Comparison of ENCODE assay signal across 8 mouse cellular contexts in the genomic region with DNA sequence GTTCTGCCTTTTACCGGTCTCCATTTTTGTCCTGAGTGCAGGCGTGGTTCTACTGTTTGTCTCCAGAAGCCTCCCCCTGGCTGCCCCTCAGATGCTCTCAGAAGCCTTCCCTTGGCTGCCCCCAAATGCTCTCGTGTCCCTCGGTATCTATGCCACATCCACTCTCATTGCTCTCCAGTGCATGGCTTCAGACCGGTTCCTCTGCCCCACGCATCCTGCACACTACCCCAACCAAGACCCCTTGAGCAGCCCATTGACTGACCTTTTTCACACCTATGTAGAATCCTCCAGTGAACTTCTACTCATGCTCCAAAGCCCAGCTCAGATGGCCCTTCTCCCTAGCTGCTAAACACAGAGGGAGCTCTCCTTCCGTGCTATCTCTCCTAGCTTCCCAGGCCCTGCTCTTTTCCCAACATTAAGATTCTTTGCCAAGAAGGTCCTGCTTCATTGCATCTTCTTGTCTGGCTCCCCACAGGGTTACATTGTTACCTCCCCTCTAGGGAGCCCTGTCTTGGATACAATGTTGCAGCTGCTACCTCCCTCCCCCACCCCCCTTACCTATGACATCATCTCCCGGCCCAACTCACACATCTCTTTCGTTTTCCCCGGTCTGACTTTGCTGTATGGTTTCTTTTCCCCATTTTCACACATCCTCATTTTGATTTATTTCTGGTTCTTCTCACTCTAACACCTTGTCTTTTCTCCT. TPM values are rescaled to one million over a fixed set of nuclear protein-coding genes. Genes with fewer than 3 reads are reported as not detected.
DNase-seq lines count a peak whose midpoint lies in the region; ATAC-seq lines count a peak whose summit lies in the region.

No protein-coding gene starts in this region.

- H3K9me3 ChIP-seq in forebrain, embryonic 14.5 days (replicated peaks; ENCODE audit: control insufficient read depth, low read length) = no peaks in the 10 kb centered on the region
- no peaks in the 10 kb centered on the region for H3K9me3 ChIP-seq in intestine, embryonic 15.5 days

- no peak overlapping the region for H3K4me2 ChIP-seq in forebrain, embryonic 14.5 days (ENCODE audit: low read length)
- peak overlapping the region; percentile 19; the same call in 1 of the 2 replicates for H3K4me2 ChIP-seq in intestine, embryonic 15.5 days (replicated peaks)

- no peak overlapping the region for H3K27ac ChIP-seq in forebrain, embryonic 14.5 days (ENCODE audit: low read depth, low read length)
- peak overlapping the region; percentile 17; the same call in 1 of the 2 replicates for H3K27ac ChIP-seq in intestine, embryonic 15.5 days

- peak; percentile 31 for DNase-seq in adrenal gland, adult 8-10 months
- no peak for DNase-seq in adrenal gland, postnatal 10 days
- peak; percentile 39 for DNase-seq in 416B (ENCODE audit: low read depth)
- DNase-seq in forebrain, embryonic 14.5 days (ENCODE audit: low spot score) = peak; percentile 67
- DNase-seq in layer of hippocampus, postnatal 25 days (ENCODE audit: extremely low spot score in 1 of 2, low spot score in 1 of 2) = no peak
- no peak for DNase-seq in right cerebral cortex, adult 2 months (ENCODE audit: low spot score in 2 of 2)

- no peak overlapping the region for H3K9ac ChIP-seq in forebrain, embryonic 14.5 days (ENCODE audit: low read length)
- no peak overlapping the region for H3K9ac ChIP-seq in intestine, embryonic 15.5 days

- peaks cover 49% of the 10 kb centered on the region for H3K4me1 ChIP-seq in forebrain, embryonic 14.5 days (ENCODE audit: control insufficient read depth, insufficient read depth, low read length)
- H3K4me1 ChIP-seq in intestine, embryonic 15.5 days (replicated peaks) = peaks cover 49% of the 10 kb centered on the region

- no peaks in the 10 kb centered on the region for H3K36me3 ChIP-seq in forebrain, embryonic 14.5 days (ENCODE audit: control insufficient read depth, insufficient read depth, low read length)
- H3K36me3 ChIP-seq in intestine, embryonic 15.5 days = no peaks in the 10 kb centered on the region

- 50% methylated on average over 10 of the region's 10 CpGs for WGBS in forebrain, embryonic 14.5 days
- 55% methylated on average over 10 of the region's 10 CpGs for WGBS in intestine, embryonic 15.5 days

- no peak overlapping the region for H3K4me3 ChIP-seq in forebrain, embryonic 14.5 days (ENCODE audit: low read depth, low read length)
- H3K4me3 ChIP-seq in intestine, embryonic 15.5 days (replicated peaks) = no peak overlapping the region

- 0 out of 2 replicates have a peak, but pooled peaks have one; percentile 24 for ATAC-seq in forebrain, embryonic 14.5 days
- ATAC-seq in intestine, embryonic 15.5 days = 0 out of 2 replicates have a peak, but pooled peaks have one; percentile 30
- ATAC-seq in frontal cortex, adult (ENCODE audit: low TSS enrichment) = no peak

- H3K27me3 ChIP-seq in forebrain, embryonic 14.5 days (replicated peaks; ENCODE audit: control insufficient read depth, insufficient read depth, low read length) = no peaks in the 10 kb centered on the region
- no peaks in the 10 kb centered on the region for H3K27me3 ChIP-seq in intestine, embryonic 15.5 days (replicated peaks)

RNA-seq across cellular contexts. Expression of a gene that starts 9.4 kb away (rescaled TPM):
- 100 to 1,000 TPM; 332 to 626 (median 448) TPM for total RNA-seq in adrenal gland, adult 8-10 months (2022)
- 100 to 1,000 TPM; 149 to 179 TPM for total RNA-seq in adrenal gland, postnatal 10 days (2021)
- polyA plus RNA-seq in forebrain, embryonic 14.5 days (2014; fragmentation: Nextera tagmentation; extraction: Ambion mirVana) = 47.6 and 61.2 TPM in 2 replicates
- 20.2 and 20.3 TPM in 2 replicates for polyA plus RNA-seq in intestine, embryonic 15.5 days (2015; fragmentation: Nextera tagmentation; extraction: Ambion mirVana)
- total RNA-seq in layer of hippocampus, postnatal 25 days (2021) = 100 to 1,000 TPM; 146 to 151 TPM

Comparison
In these comparisons a context has a peak if more than half of its experiments do, and no peak if none do; other contexts are left out.
1. DNase-seq: peak in adrenal gland, adult 8-10 months (single experiment), 416B (single experiment) and forebrain, embryonic 14.5 days (single experiment); none in adrenal gland, postnatal 10 days (single experiment), layer of hippocampus, postnatal 25 days (0 of 2) and right cerebral cortex, adult 2 months (0 of 2).